Mouse (Mus musculus): ENCODE data around the gene Zbtb38.

- TF ChIP-seq GATA1 (IDR thresholded peaks at IDR 0.05; ENCODE audit: low read length) (no peak), TAL1 (IDR thresholded peaks at IDR 0.05; ENCODE audit: low read length) (no peak)
Observed at GRCm38 (mm10) chr9:96750636-96751035, 2.0 kb downstream of the Zbtb38 start.
